Mouse (Mus musculus) stomach, postnatal 0 days (tissue): ENCODE results near the gene Tnk1. TPM values are rescaled to one million over a fixed set of nuclear protein-coding genes. Genes with fewer than 3 reads are reported as not detected.
A peak's percentile ranks its signal among the peaks of the same experiment; 100 is the strongest.

Experiments used
- ATAC-seq: fragments of 200-750 bp; cut with Nextera tagmentation; 2 replicates; pipeline ENCODE4 v1.8.0; 2017; ENCODE audit not compliant: low FRiP score, low TSS enrichment
- DNase-seq: peaks from one replicate; pipeline ENCODE4 v3.0.0-alpha.2; 2016; ENCODE audit warnings: low spot score
- H3K27ac ChIP-seq: fragments of 300-500 bp; sonication (generic); replicated peaks from 2 replicates; pipeline ENCODE4 v1.5.1; 2014; ENCODE audit warnings: mild to moderate bottlenecking, control low read depth
- H3K27me3 ChIP-seq: fragments of 300-500 bp; sonication (generic); 2 replicates; pipeline ENCODE4 v1.6.1; 2014; ENCODE audit warnings: low read length; ENCODE audit not compliant: control insufficient read depth, insufficient read depth
- H3K36me3 ChIP-seq: fragments of 300-500 bp; sonication (generic); 2 replicates; pipeline ENCODE4 v1.6.1; 2014; ENCODE audit warnings: low read length, mixed read lengths; ENCODE audit not compliant: control insufficient read depth, insufficient read depth
- H3K4me1 ChIP-seq: fragments of 300-500 bp; sonication (generic); replicated peaks from 2 replicates; pipeline ENCODE4 v1.6.1; 2014; ENCODE audit warnings: antibody characterized with exemption; ENCODE audit not compliant: control insufficient read depth, insufficient read depth
- H3K4me2 ChIP-seq: fragments of 300-500 bp; sonication (generic); replicated peaks from 2 replicates; pipeline ENCODE4 v1.6.1; 2014; ENCODE audit warnings: low read depth, mild to moderate bottlenecking, control low read depth, moderate library complexity
- H3K4me3 ChIP-seq: fragments of 300-500 bp; sonication (generic); 2 replicates; pipeline ENCODE4 v1.5.1; 2014; ENCODE audit warnings: low read depth, low read length, control low read depth
- H3K9ac ChIP-seq: fragments of 300-500 bp; sonication (generic); 2 replicates; pipeline ENCODE4 v1.6.1; 2014; ENCODE audit warnings: mild to moderate bottlenecking, low read length, control low read depth, mixed read lengths
- H3K9me3 ChIP-seq: fragments of 300-500 bp; sonication (generic); 2 replicates; pipeline ENCODE4 v1.6.1; 2016; ENCODE audit warnings: low read length; ENCODE audit not compliant: control insufficient read depth
- CTCF ChIP-seq: IDR thresholded peaks from 2 replicates; pipeline ENCODE4 v1.5.1; 2016; ENCODE audit warnings: antibody characterized with exemption, low read depth, mild to moderate bottlenecking, moderate library complexity
- EP300 ChIP-seq: optimal IDR thresholded peaks from 2 replicates; pipeline ENCODE3; 2016; ENCODE audit warnings: antibody characterized with exemption
- WGBS: fragments of 180-500 bp; shearing (Covaris S2); extraction: QIAGEN DNeasy Blood & Tissue Kit; methylation state at CpG from one replicate; pipeline ENCODE4 v1.1.7; 2014; 5-methylcytosine and 5-hydroxymethylcytosine counted together
- microRNA-seq: library from miRNA; unstranded; fragments of <30 nt; microRNA quantifications from one replicate; pipeline ENCODE4, GENCODE M21; 2016
- polyA plus RNA-seq: library from polyadenylated mRNA; unstranded; fragments of >200 nt; fragmentation: Nextera tagmentation; extraction: Ambion mirVana; gene quantifications from 2 replicates; pipeline ENCODE4 v1.2.1, GENCODE M21; 2015

The Tnk1 gene
- polyA plus RNA-seq, 1 experiment from 2014 or later: 12.3 TPM

DNA sequence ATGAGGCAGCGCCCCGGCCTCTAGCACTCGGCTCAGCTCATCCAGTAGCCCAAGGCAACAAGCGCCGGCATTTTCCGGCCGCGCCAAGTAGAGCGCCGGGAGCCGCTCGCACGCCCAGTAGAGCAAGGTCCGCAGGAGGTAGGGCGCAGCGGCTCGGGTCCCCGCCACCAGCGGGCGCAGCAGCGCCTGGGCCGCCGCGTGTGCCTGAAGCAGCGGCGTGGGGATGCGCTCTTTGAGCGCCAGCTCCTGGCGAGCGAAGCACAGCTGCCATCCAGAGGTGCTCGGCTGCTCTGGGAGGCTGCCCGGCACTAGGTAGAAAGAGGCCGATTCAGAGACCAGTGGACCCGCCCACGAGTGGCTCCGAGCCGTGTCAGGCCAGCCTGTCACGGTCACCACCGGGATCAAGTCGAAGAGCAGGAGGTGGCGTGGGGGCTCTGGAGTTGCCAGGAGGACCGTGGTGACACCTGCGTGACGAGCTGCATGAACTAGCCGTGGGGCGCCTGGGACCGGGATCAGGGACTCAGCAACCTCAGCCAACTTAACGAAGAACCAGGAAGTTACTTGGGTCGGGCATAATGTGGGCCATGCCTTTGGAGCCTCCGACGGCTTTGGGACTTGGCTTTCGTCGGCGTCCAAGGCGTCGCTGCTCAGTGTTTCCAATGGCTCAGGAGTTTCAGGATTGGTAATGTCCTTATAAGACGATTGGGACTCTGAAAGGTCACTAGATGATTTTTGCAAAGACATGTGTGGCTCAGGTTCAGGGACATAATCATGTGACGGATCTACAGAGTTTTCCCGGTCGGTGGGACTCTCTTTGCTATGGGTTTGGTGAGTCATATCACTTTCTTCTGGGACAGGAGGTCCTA, 54.5 kb downstream of the Tnk1 start:
- Histone ChIP-seq H3K4me1 (peaks cover 4% of the 10 kb centered on the region), H3K9ac (peak overlapping the region; percentile 67)

DNA sequence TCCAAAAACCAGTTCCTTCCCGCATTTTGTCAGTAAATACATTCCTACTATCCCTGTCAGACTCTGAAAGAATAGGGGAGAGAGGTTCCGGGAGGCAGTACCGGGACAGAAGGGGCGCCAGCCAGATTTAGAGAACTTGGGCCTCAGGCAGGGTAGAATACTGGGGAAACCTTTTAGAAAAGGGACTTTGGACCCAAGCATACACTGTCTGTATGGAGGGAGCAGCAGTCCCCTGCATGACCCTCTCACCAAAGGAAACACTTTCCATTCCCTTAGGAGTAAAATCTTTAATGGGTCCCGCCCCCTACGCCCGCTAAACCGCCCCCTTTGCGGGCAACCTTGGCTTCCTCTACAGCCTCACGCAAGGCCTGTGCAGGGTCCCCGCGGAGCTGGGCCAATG, 55.2 kb downstream of the Tnk1 start:
- H3K9ac ChIP-seq: peak overlapping the region; percentile 67
- WGBS: 4% methylated on average over 12 of the region's 12 CpGs
- H3K9me3 ChIP-seq: no peaks in the 10 kb centered on the region
- H3K4me3 ChIP-seq: peak overlapping the region; percentile 55
- H3K4me2 ChIP-seq: peak overlapping the region; percentile 73
- no peaks in the 10 kb centered on the region for H3K36me3 ChIP-seq
- DNase-seq (peak; percentile 29), ATAC-seq (peak; percentile 5)
- H3K4me1 ChIP-seq: peaks cover 4% of the 10 kb centered on the region
- H3K27ac ChIP-seq: no peak overlapping the region; the same call in 1 of the 2 replicates
- H3K27me3 ChIP-seq: no peaks in the 10 kb centered on the region
- TF ChIP-seq EP300 (no peak), CTCF (no peak)

More for the DNA sequence above, 54.5 kb downstream of the Tnk1 start:
- peak; percentile 86 for DNase-seq
- peak overlapping the region; percentile 73 for H3K4me2 ChIP-seq
- WGBS: 1% methylated on average over 60 of the region's 60 CpGs
- TF ChIP-seq CTCF (peak; percentile 83), EP300 (no peak)
- peak; percentile 74 for ATAC-seq
- H3K36me3 ChIP-seq: no peaks in the 10 kb centered on the region
- peak overlapping the region; percentile 78 for H3K27ac ChIP-seq
- no peaks in the 10 kb centered on the region for H3K9me3 ChIP-seq
- H3K27me3 ChIP-seq: no peaks in the 10 kb centered on the region
- H3K4me3 ChIP-seq: peak overlapping the region; percentile 55

DNA sequence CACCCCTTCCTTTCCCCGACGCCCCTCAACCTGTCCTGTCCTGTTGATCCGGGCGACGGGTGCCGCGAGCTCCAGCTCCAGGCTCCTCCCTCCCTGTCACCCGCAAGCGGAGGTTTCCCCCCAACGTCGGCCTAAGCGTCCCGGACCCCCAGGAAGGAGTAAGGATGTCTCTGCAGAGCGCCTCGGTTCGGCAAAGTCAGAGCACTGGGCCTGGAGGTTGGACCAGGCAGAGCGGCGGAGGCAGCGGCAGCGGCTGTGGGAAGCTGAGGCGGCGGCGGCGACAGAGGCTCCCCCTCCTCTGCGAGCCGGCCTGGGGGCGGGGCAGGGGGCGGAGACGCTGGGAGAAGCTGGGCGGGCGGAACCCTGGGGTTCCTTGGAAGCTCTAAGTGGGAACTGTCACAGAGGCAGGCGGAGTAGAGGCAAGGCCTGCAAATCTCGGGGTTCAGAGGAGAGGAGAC, 55.9 kb downstream of the Tnk1 start:
- Histone ChIP-seq H3K4me1 (peaks cover 4% of the 10 kb centered on the region), H3K9me3 (no peaks in the 10 kb centered on the region), H3K27ac (no peak overlapping the region), H3K27me3 (no peaks in the 10 kb centered on the region), H3K4me3 (peak overlapping the region; percentile 55), H3K9ac (peak overlapping the region; percentile 67), H3K4me2 (peak overlapping the region; percentile 73), H3K36me3 (no peaks in the 10 kb centered on the region)
- TF ChIP-seq EP300 (no peak), CTCF (0 out of 2 replicates have a peak, but pooled peaks have one; percentile 5)
- peak; percentile 30; the same call in 1 of the 2 replicates for ATAC-seq
- DNase-seq: peak; percentile 89
- WGBS: under 1% methylated on average over 28 of the region's 33 CpGs

DNA sequence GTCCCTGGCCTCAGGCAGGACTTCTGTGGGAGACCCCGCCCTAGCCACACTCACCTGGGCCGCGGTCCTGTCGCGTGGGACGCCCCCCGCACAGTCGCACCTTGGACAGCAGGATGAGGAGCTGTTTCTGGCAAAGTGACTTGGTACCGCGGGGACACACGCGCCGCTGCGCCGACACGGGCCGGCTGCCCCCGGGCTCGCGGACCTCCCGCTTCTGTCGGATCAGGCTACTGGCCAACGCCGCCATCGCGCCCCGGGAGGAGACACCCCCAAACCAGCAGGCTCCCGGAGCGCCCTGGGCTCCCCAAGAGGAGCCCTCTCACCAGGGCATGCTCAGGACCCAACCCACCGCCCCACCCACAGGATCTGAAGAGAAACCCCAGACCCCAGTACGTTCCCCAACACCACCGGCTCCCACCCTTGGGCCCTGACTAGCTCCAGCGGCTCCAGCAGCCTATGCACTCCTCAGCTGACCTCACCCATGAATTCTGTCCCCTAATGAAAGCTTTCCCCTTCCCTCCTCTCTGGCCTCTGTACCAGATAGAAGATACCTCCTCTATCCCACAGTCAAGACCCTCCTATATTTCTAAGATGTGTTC, 57.1 kb downstream of the Tnk1 start, which contains the start of gene Fgf11:
Gene Fgf11, minus strand, starts transcription at position 479 of the 599 bp plus-strand sequence.
- H3K9ac ChIP-seq: peak within 1 kb of the TSS; percentile 67
- H3K27me3 ChIP-seq: no peaks in the 10 kb centered on the region
- ATAC-seq: no peak
- TF ChIP-seq CTCF: no peak
- no peak for TF ChIP-seq EP300
- no peaks in the 10 kb centered on the region for H3K9me3 ChIP-seq
- H3K4me2 ChIP-seq: peak within 1 kb of the TSS; percentile 73
- H3K4me3 ChIP-seq: peak within 1 kb of the TSS; percentile 55
- no peaks in the 10 kb centered on the region for H3K36me3 ChIP-seq
- DNase-seq: peak; percentile 41
- peak within 1 kb of the TSS; percentile 9; the same call in 1 of the 2 replicates for H3K27ac ChIP-seq
- WGBS: 1% methylated on average over 29 of the region's 33 CpGs
- peaks cover 4% of the 10 kb centered on the region for H3K4me1 ChIP-seq

Small RNAs within 50 kb of the gene (microRNA-seq; reads per million reads assigned to microRNA genes)
- gene Mir6924: not detected

Other genes starting within 250 kb of the Tnk1 start
- not detected in 2 replicates for gene Shbg, start 240.8 kb downstream of the Tnk1 start, polyA plus RNA-seq
- 14.4 and 15.5 TPM in 2 replicates for gene Sat2, start 236.7 kb downstream of the Tnk1 start, polyA plus RNA-seq
- gene Fxr2, start 225.7 kb downstream of the Tnk1 start, polyA plus RNA-seq: 10.8 and 11.6 TPM in 2 replicates
- gene Sox15, start 203.4 kb downstream of the Tnk1 start, polyA plus RNA-seq: 7.7 and 7.9 TPM in 2 replicates
- 69.1 and 72.6 TPM in 2 replicates for gene Mpdu1, start 196.1 kb downstream of the Tnk1 start, polyA plus RNA-seq
- 16.7 and 17.9 TPM in 2 replicates for gene Cd68, start 192.6 kb downstream of the Tnk1 start, polyA plus RNA-seq
- 339 and 351 TPM in 2 replicates for gene Eif4a1, start 186.3 kb downstream of the Tnk1 start, polyA plus RNA-seq
- gene Senp3, start 176.6 kb downstream of the Tnk1 start, polyA plus RNA-seq: 30.5 and 32.4 TPM in 2 replicates
- gene Tnfsf13, start 172.9 kb downstream of the Tnk1 start, polyA plus RNA-seq: 0.50 and 0.75 TPM in 2 replicates
- 6.9 and 9.7 TPM in 2 replicates for gene Tnfsf12, start 162.9 kb downstream of the Tnk1 start, polyA plus RNA-seq
- gene Tnfsfm13, start 162.6 kb downstream of the Tnk1 start, polyA plus RNA-seq: 4.1 and 4.2 TPM in 2 replicates
- gene Polr2a, start 100.1 kb downstream of the Tnk1 start, polyA plus RNA-seq: 7.9 and 9.0 TPM in 2 replicates
- gene Slc35g3, start 96.8 kb downstream of the Tnk1 start, polyA plus RNA-seq: 0.11 TPM in 1 of 2 replicates, not detected in the other
- gene Zbtb4, start 92.8 kb downstream of the Tnk1 start, polyA plus RNA-seq: 2.6 and 2.7 TPM in 2 replicates
- gene Chrnb1, start 62.8 kb downstream of the Tnk1 start, polyA plus RNA-seq: 4.3 and 5.0 TPM in 2 replicates
- 0.67 and 0.90 TPM in 2 replicates for gene Fgf11, start 56.9 kb downstream of the Tnk1 start, polyA plus RNA-seq
- 28.4 and 34.4 TPM in 2 replicates for gene Tmem102, start 53.1 kb downstream of the Tnk1 start, polyA plus RNA-seq
- gene Gm39566, start 43.4 kb downstream of the Tnk1 start, polyA plus RNA-seq: not detected in 2 replicates
- not detected in 2 replicates for gene Spem2, start 40.3 kb downstream of the Tnk1 start, polyA plus RNA-seq
- gene Spem1, start 36.5 kb downstream of the Tnk1 start, polyA plus RNA-seq: not detected in 2 replicates
- gene Nlgn2, start 20.9 kb downstream of the Tnk1 start, polyA plus RNA-seq: 2.5 and 2.7 TPM in 2 replicates
- 329 and 366 TPM in 2 replicates for gene Tmem256, start 20.2 kb downstream of the Tnk1 start, polyA plus RNA-seq
- 54.4 and 58.4 TPM in 2 replicates for gene Plscr3, start 12.4 kb downstream of the Tnk1 start, polyA plus RNA-seq
- 0.25 and 0.54 TPM in 2 replicates for gene Tmem95, start 19.3 kb upstream of the Tnk1 start, polyA plus RNA-seq
- 15.9 and 18.1 TPM in 2 replicates for gene Kctd11, start 22.7 kb upstream of the Tnk1 start, polyA plus RNA-seq
- gene Acap1, start 36.8 kb upstream of the Tnk1 start, polyA plus RNA-seq: 0.70 and 0.71 TPM in 2 replicates
- gene 2810408A11Rik, start 42.3 kb upstream of the Tnk1 start, polyA plus RNA-seq: 5.6 and 5.9 TPM in 2 replicates
- gene Neurl4, start 42.3 kb upstream of the Tnk1 start, polyA plus RNA-seq: 2.3 and 3.9 TPM in 2 replicates
- 40.6 and 43.3 TPM in 2 replicates for gene Gps2, start 55.2 kb upstream of the Tnk1 start, polyA plus RNA-seq
- gene Eif5a, start 63.2 kb upstream of the Tnk1 start, polyA plus RNA-seq: 1,169 and 1,205 TPM in 2 replicates
- gene Ybx2, start 77.1 kb upstream of the Tnk1 start, polyA plus RNA-seq: 1.4 and 1.7 TPM in 2 replicates
- 36.4 and 40.5 TPM in 2 replicates for gene Slc2a4, start 89.5 kb upstream of the Tnk1 start, polyA plus RNA-seq
- gene Cldn7, start 106.0 kb upstream of the Tnk1 start, polyA plus RNA-seq: 119 and 125 TPM in 2 replicates
- gene Ctdnep1, start 122.4 kb upstream of the Tnk1 start, polyA plus RNA-seq: 13.1 and 14.9 TPM in 2 replicates
- 73.1 and 73.4 TPM in 2 replicates for gene Elp5, start 123.8 kb upstream of the Tnk1 start, polyA plus RNA-seq
- 536 and 544 TPM in 2 replicates for gene Gabarap, start 132.4 kb upstream of the Tnk1 start, polyA plus RNA-seq
- 34.4 and 38.5 TPM in 2 replicates for gene Phf23, start 137.0 kb upstream of the Tnk1 start, polyA plus RNA-seq
- gene Dvl2, start 141.9 kb upstream of the Tnk1 start, polyA plus RNA-seq: 9.8 and 11.1 TPM in 2 replicates
- 136 and 143 TPM in 2 replicates for gene Acadvl, start 156.7 kb upstream of the Tnk1 start, polyA plus RNA-seq
- gene Dlg4, start 158.2 kb upstream of the Tnk1 start, polyA plus RNA-seq: 2.6 and 3.9 TPM in 2 replicates
- 0.70 and 0.83 TPM in 2 replicates for gene Asgr1, start 195.4 kb upstream of the Tnk1 start, polyA plus RNA-seq
- 0.19 and 0.30 TPM in 2 replicates for gene Asgr2, start 233.9 kb upstream of the Tnk1 start, polyA plus RNA-seq